Mouse (Mus musculus) megakaryocyte, embryonic 14.5 days (primary cell): ENCODE data around the gene Kif5a.

Experiments
- FLI1 ChIP-seq: IDR thresholded peaks from 2 replicates; pipeline ENCODE4 v1.6.1; 2012; ENCODE audit warnings: low read length, inconsistent platforms, mixed read lengths
- GATA1 ChIP-seq: IDR thresholded peaks from 3 replicates; pipeline ENCODE4 v1.6.1; 2012; ENCODE audit warnings: mixed read lengths, low read length, inconsistent platforms, borderline replicate concordance

DNA sequence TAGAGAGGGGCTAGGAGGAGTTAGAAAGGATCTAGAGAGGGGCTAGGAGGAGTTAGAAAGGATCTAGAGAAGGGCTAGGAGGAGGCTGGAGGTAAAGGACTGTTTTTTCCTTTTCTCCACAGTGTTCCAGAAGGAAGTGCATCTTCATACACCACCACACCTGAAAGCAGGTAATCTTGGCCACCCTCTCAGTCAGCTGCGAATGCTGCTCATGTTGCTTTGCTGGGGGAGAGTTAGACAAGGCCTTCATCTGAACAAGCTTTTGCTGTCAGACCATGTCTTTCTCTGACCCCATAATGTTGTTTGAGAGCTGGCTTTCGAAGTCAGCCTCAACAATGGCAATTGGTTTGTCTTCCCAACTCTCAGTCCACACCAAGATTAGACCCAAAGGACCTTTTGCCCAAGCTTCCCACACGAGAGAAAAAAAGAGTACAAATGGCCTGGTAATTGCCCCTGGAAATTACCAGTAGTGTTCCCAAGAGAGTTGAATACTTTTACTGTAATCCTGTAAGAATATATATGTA is 30.5 kb upstream of the Kif5a start:
- no peak for TF ChIP-seq GATA1
- no peak for TF ChIP-seq FLI1
